Mouse (Mus musculus): ENCODE data around the gene Cntfr.

- TF ChIP-seq CTCF (IDR thresholded peaks at IDR 0.05; ENCODE audit: insufficient read depth, low read depth, low read length): no peak
- TF ChIP-seq POLR2A (IDR thresholded peaks at IDR 0.05; ENCODE audit: insufficient read depth, low read depth, low read length): no peak
Measured at GRCm38 (mm10) chr4:41670836-41671235, 26.1 kb downstream of the Cntfr start.
